17 mouse cellular contexts compared by ENCODE assay signal in genomic region chr8:85427026-85427425, GRCm38 (mm10). TPM values are rescaled to one million over a fixed set of nuclear protein-coding genes. Genes with fewer than 3 reads are reported as not detected.
DNase-seq lines count a peak whose midpoint lies in the region; ATAC-seq and TF ChIP-seq lines count a peak whose summit lies in the region.
"Had no signal": no experiment of that assay in that cellular context is flagged by ENCODE, and none has a peak within 500 bp of the region (broad histone marks: within the 10 kb centered on the region; RNA-seq: fewer than 3 reads in every experiment).

No protein-coding gene starts in this region.

- no peak overlapping the region for H3K4me3 ChIP-seq in heart, adult 2 months
- H3K4me3 ChIP-seq in layer of hippocampus, adult 2 months, result no peak overlapping the region
- no peak overlapping the region for H3K4me3 ChIP-seq in heart, postnatal 0 days (ENCODE audit: low read depth, low read length)
- H3K4me3 ChIP-seq: hindbrain, embryonic 15.5 days; lung, embryonic 15.5 days; neural tube, embryonic 15.5 days had no signal

- no peak for ATAC-seq in heart, postnatal 0 days (ENCODE audit: insufficient read depth, low read depth)
- peak; percentile 51 for ATAC-seq in megakaryocyte-erythroid progenitor cell, adult 5-6 weeks (replicated peaks; ENCODE audit: low FRiP score, low TSS enrichment, poor library complexity, severe bottlenecking)

- intact Hi-C loops in heart, adult 2 months (cut with DNase I), result no loop called here

- no peaks in the 10 kb centered on the region for H3K27me3 ChIP-seq in heart, adult 2 months (ENCODE audit: control insufficient read depth, insufficient read depth, low read length)
- no peaks in the 10 kb centered on the region for H3K27me3 ChIP-seq in heart, postnatal 0 days (ENCODE audit: control insufficient read depth, insufficient read depth, low read length)
- H3K27me3 ChIP-seq: hindbrain, embryonic 15.5 days; lung, embryonic 15.5 days; neural tube, embryonic 15.5 days had no signal

- peak overlapping the region; percentile 24 for H3K4me2 ChIP-seq in heart, postnatal 0 days (ENCODE audit: low read depth, low read length)
- H3K4me2 ChIP-seq: hindbrain, embryonic 15.5 days; lung, embryonic 15.5 days; neural tube, embryonic 15.5 days had no signal

- H3K36me3 ChIP-seq in heart, adult 2 months (ENCODE audit: control insufficient read depth, insufficient read depth, low read length), result peaks cover 38% of the 10 kb centered on the region
- no peaks in the 10 kb centered on the region for H3K36me3 ChIP-seq in heart, postnatal 0 days (replicated peaks; ENCODE audit: control insufficient read depth, insufficient read depth, low read length)
- H3K36me3 ChIP-seq: hindbrain, embryonic 15.5 days; neural tube, embryonic 15.5 days had no signal

- peak; percentile 15 for TF ChIP-seq CTCF in heart, adult 2 months (IDR thresholded peaks at IDR 0.05)
- 0 out of 2 replicates have a peak, but pooled peaks have one; percentile 7 for TF ChIP-seq CTCF in layer of hippocampus, adult 2 months (conservative IDR thresholded peaks at IDR 0.05)
- no peak for TF ChIP-seq CTCF in heart, postnatal 0 days (IDR thresholded peaks at IDR 0.05; ENCODE audit: low read depth)

- no peak for TF ChIP-seq EP300 in heart, adult 2 months (IDR thresholded peaks at IDR 0.05; ENCODE audit: insufficient read depth, low read depth, low read length)
- TF ChIP-seq EP300 in heart, postnatal 0 days (IDR thresholded peaks at IDR 0.05; ENCODE audit: low read depth), result no peak

- no peaks in the 10 kb centered on the region for H3K9me3 ChIP-seq in heart, postnatal 0 days (replicated peaks; ENCODE audit: control insufficient read depth, low read length)
- H3K9me3 ChIP-seq: hindbrain, embryonic 15.5 days; lung, embryonic 15.5 days; neural tube, embryonic 15.5 days had no signal

- no peak overlapping the region; the same call in 1 of the 2 replicates for H3K27ac ChIP-seq in heart, adult 2 months
- no peak overlapping the region for H3K27ac ChIP-seq in layer of hippocampus, adult 2 months
- H3K27ac ChIP-seq in heart, postnatal 0 days (ENCODE audit: low read depth), result peak overlapping the region; percentile 76; the same call in 1 of the 2 replicates
- H3K27ac ChIP-seq: hindbrain, embryonic 15.5 days; lung, embryonic 15.5 days; neural tube, embryonic 15.5 days had no signal

- peaks cover 14% of the 10 kb centered on the region for H3K4me1 ChIP-seq in heart, adult 2 months (ENCODE audit: control insufficient read depth, insufficient read depth, low read length)
- H3K4me1 ChIP-seq in heart, postnatal 0 days (ENCODE audit: control insufficient read depth, insufficient read depth), result peaks cover 36% of the 10 kb centered on the region

- peaks cover 4% of the 10 kb centered on the region for H3K79me2 ChIP-seq in heart, adult 2 months (replicated peaks; ENCODE audit: control insufficient read depth, insufficient read depth, low read length)

- no peak overlapping the region for H3K9ac ChIP-seq in heart, adult 2 months (ENCODE audit: low read depth, low read length)
- no peak overlapping the region for H3K9ac ChIP-seq in heart, postnatal 0 days (replicated peaks; ENCODE audit: low read depth, low read length)
- H3K9ac ChIP-seq: hindbrain, embryonic 15.5 days; lung, embryonic 15.5 days; neural tube, embryonic 15.5 days had no signal

- DNase-seq in heart, adult 2 months, result no peak
- no peak for DNase-seq in heart, adult 18-20 months
- no peak for DNase-seq in layer of hippocampus, adult 2 months (ENCODE audit: low spot score in 2 of 2)
- no peak for DNase-seq in layer of hippocampus, postnatal 14 days (ENCODE audit: low spot score in 2 of 2)
- DNase-seq in heart, postnatal 0 days (ENCODE audit: low spot score), result no peak
- no peak for DNase-seq in urinary bladder, postnatal 36 days (ENCODE audit: low spot score in 2 of 2)
- DNase-seq in testis, postnatal 14 days (ENCODE audit: low spot score), result no peak
- DNase-seq: adrenal gland, adult 8-10 months; cerebellum, adult 11-12 months; cerebellum, postnatal 36 days; gastrocnemius, postnatal 14 days; left cerebral cortex, postnatal 4 days had no signal

- TF ChIP-seq POLR2A in heart, adult 2 months (IDR thresholded peaks at IDR 0.05; ENCODE audit: insufficient read depth, low read depth, low read length), result no peak

- 55% methylated on average over 4 of the region's 4 CpGs for WGBS in heart, adult 2 months
- 39% methylated on average over 4 of the region's 4 CpGs for WGBS in heart, postnatal 0 days

RNA-seq across cellular contexts. Expression of gene 4921524J17Rik, which starts 5.6 kb away (rescaled TPM):
- 10 to 100 TPM; 18.3 to 22.5 TPM for total RNA-seq in heart, adult 2 months (2021)
- polyA plus RNA-seq in heart, adult 2 months (2012; rRNA removed), result 8.1 and 11.4 TPM in 2 replicates
- 10 to 100 TPM; 18.1 to 19.4 TPM for total RNA-seq in heart, adult 18-20 months (2021)
- total RNA-seq in layer of hippocampus, adult 2 months (2021), result 10 to 100 TPM; 16.5 to 17.7 TPM
- 10 to 100 TPM; 17.9 to 25.8 TPM for total RNA-seq in layer of hippocampus, postnatal 14 days (2021)
- 23.8 and 27.6 TPM in 2 replicates for total RNA-seq in heart, postnatal 0 days (2014; rRNA removed; ENCODE audit: low replicate concordance)
- 67.6 and 75.7 TPM in 2 replicates for polyA plus RNA-seq in heart, postnatal 0 days (2015; fragmentation: Nextera tagmentation; extraction: Ambion mirVana)
- total RNA-seq in megakaryocyte-erythroid progenitor cell, adult 5-6 weeks (2014; fragmentation: Nextera tagmentation), result 25.3 and 33.0 TPM in 2 replicates
- 61.6 and 114 TPM in 2 replicates for total RNA-seq in megakaryocyte-erythroid progenitor cell, adult 5-6 weeks (2017)

RNA-seq across cellular contexts. Expression of gene Mylk3, which starts 40.9 kb away (rescaled TPM):
- 100 to 1,000 TPM; 422 to 470 TPM for total RNA-seq in heart, adult 2 months (2021)
- polyA plus RNA-seq in heart, adult 2 months (2012; rRNA removed), result 180 and 297 TPM in 2 replicates
- total RNA-seq in heart, adult 18-20 months (2021), result 100 to 1,000 TPM; 473 to 486 TPM
- total RNA-seq in layer of hippocampus, adult 2 months (2021), result 1 to 10 TPM; 4.1 to 4.9 TPM
- 1 to 10 TPM in 1 of 2 experiments, under 1 TPM in 1; 0.78 to 1.2 TPM for total RNA-seq in layer of hippocampus, postnatal 14 days (2021)
- total RNA-seq in heart, postnatal 0 days (2014; rRNA removed; ENCODE audit: low replicate concordance), result 398 and 403 TPM in 2 replicates
- polyA plus RNA-seq in heart, postnatal 0 days (2015; fragmentation: Nextera tagmentation; extraction: Ambion mirVana), result 321 and 340 TPM in 2 replicates
- total RNA-seq in megakaryocyte-erythroid progenitor cell, adult 5-6 weeks (2014; fragmentation: Nextera tagmentation), result 39.2 and 40.3 TPM in 2 replicates
- 24.3 and 31.6 TPM in 2 replicates for total RNA-seq in megakaryocyte-erythroid progenitor cell, adult 5-6 weeks (2017)
- polyA plus RNA-seq: small intestine, adult 2 months had no signal
